Mouse (Mus musculus) left cerebral cortex, adult 2 months (tissue): ENCODE measurements around the gene Xpnpep2. TPM values are rescaled to one million over a fixed set of nuclear protein-coding genes. Genes with fewer than 3 reads are reported as not detected.

ENCODE experiments used
- DNase-seq, 2 experiments: peaks; one replicate each; pipeline ENCODE4 v3.0.0; 2021 to 2022; ENCODE audit warnings: low spot score in 2 of 2, mixed read lengths in 1 of 2; ENCODE audit errors: extremely low spot score in 1 of 2
- H3K27ac ChIP-seq: fragments of 200-600 bp; 2 replicates; pipeline ENCODE4 v1.8.1; 2022
- H3K4me3 ChIP-seq: fragments of 200-600 bp; 2 replicates; pipeline ENCODE4 v1.8.1; 2022
- CTCF ChIP-seq: fragments of 200-600 bp; IDR thresholded peaks from 2 replicates; pipeline ENCODE4 v1.8.1; 2022; ENCODE audit warnings: antibody characterized with exemption, mild to moderate bottlenecking, moderate library complexity
- intact Hi-C: fragments of 180-260 bp; cut with DNase I; formaldehyde crosslinking; loops from one replicate; pipeline ENCODE4 v1.15.1; 2025
- total RNA-seq, 2 experiments: library from RNA; stranded (reverse); gene quantifications; 2 replicates each; pipeline ENCODE4 v1.2.3; 2021

The Xpnpep2 gene
- total RNA-seq, 2 experiments from 2014 or later = 0.18 to 0.79 TPM

- intact Hi-C loops = no loop called here
- H3K27ac ChIP-seq = no peak overlapping the region
- DNase-seq = no peak
- no peak for TF ChIP-seq CTCF
- H3K4me3 ChIP-seq = no peak overlapping the region
Observed at GRCm38 (mm10) chrX:48147741-48148186, 39.2 kb downstream of the Xpnpep2 start.

- intact Hi-C loops = no loop called here
- TF ChIP-seq CTCF = no peak
- no peak for DNase-seq
Observed at GRCm38 (mm10) chrX:48152106-48152505, 43.6 kb downstream of the Xpnpep2 start.

GRCm38 (mm10) chrX:48153414-48153813 lies 44.9 kb downstream of the Xpnpep2 start:
- no peak for DNase-seq
- intact Hi-C loops = no loop called here
- Histone ChIP-seq H3K4me3 (no peak overlapping the region), H3K27ac (no peak overlapping the region)
- TF ChIP-seq CTCF = no peak

More at GRCm38 (mm10) chrX:48152106-48152505, 43.6 kb downstream of the Xpnpep2 start:
- no peak overlapping the region for H3K27ac ChIP-seq
- no peak overlapping the region for H3K4me3 ChIP-seq

GRCm38 (mm10) chrX:48153949-48154348 lies 45.4 kb downstream of the Xpnpep2 start:
- intact Hi-C loops = no loop called here
- no peak for TF ChIP-seq CTCF
- Histone ChIP-seq H3K4me3 (no peak overlapping the region), H3K27ac (no peak overlapping the region)
- no peak for DNase-seq

GRCm38 (mm10) chrX:48155489-48155888 lies 47.0 kb downstream of the Xpnpep2 start:
- H3K27ac ChIP-seq = no peak overlapping the region
- no peak for DNase-seq
- H3K4me3 ChIP-seq = no peak overlapping the region
- intact Hi-C loops = no loop called here
- TF ChIP-seq CTCF = no peak

- H3K27ac ChIP-seq = no peak overlapping the region
- no peak overlapping the region for H3K4me3 ChIP-seq
- intact Hi-C loops = no loop called here
- no peak for DNase-seq
- no peak for TF ChIP-seq CTCF
Observed at GRCm38 (mm10) chrX:48157396-48157795, 48.9 kb downstream of the Xpnpep2 start.

GRCm38 (mm10) chrX:48158229-48158919 lies 49.8 kb downstream of the Xpnpep2 start:
- no peak for DNase-seq
- intact Hi-C loops = no loop called here
- no peak for TF ChIP-seq CTCF

GRCm38 (mm10) chrX:48169892-48170291 lies 61.4 kb downstream of the Xpnpep2 start:
- TF ChIP-seq CTCF = no peak
- no peak for DNase-seq
- H3K27ac ChIP-seq = no peak overlapping the region
- intact Hi-C loops = no loop called here
- H3K4me3 ChIP-seq = no peak overlapping the region

More at GRCm38 (mm10) chrX:48158229-48158919, 49.8 kb downstream of the Xpnpep2 start:
- Histone ChIP-seq H3K27ac (no peak overlapping the region), H3K4me3 (no peak overlapping the region)

- no peak overlapping the region for H3K4me3 ChIP-seq
- intact Hi-C loops = no loop called here
- no peak for DNase-seq
- H3K27ac ChIP-seq = no peak overlapping the region
- TF ChIP-seq CTCF = no peak
Observed at GRCm38 (mm10) chrX:48170368-48170767, 61.8 kb downstream of the Xpnpep2 start.

GRCm38 (mm10) chrX:48181844-48182243 lies 73.3 kb downstream of the Xpnpep2 start:
- no peak for TF ChIP-seq CTCF
- no peak for DNase-seq
- intact Hi-C loops = no loop called here
- Histone ChIP-seq H3K4me3 (no peak overlapping the region), H3K27ac (no peak overlapping the region)

GRCm38 (mm10) chrX:48184703-48185102 lies 76.2 kb downstream of the Xpnpep2 start:
- no peak overlapping the region for H3K27ac ChIP-seq
- no peak overlapping the region for H3K4me3 ChIP-seq
- DNase-seq = no peak
- intact Hi-C loops = no loop called here
- no peak for TF ChIP-seq CTCF

Other genes with a start within 250 kb of the Xpnpep2 start
- gene Smarca1, start 215.8 kb upstream of the Xpnpep2 start, total RNA-seq = 10 to 100 TPM; 45.6 to 46.0 TPM
- gene Ocrl, start 196.3 kb upstream of the Xpnpep2 start, total RNA-seq = 10 to 100 TPM; 52.9 to 56.7 TPM
- 10 to 100 TPM; 13.1 to 32.7 TPM for gene Apln, start 73.9 kb upstream of the Xpnpep2 start, total RNA-seq
- gene Sash3, start 37.7 kb downstream of the Xpnpep2 start, total RNA-seq = 1 to 10 TPM; 1.1 to 1.3 TPM
- gene Zdhhc9, start 100.2 kb downstream of the Xpnpep2 start, total RNA-seq = 10 to 100 TPM; 44.9 to 46.5 TPM
- gene Utp14a, start 148.1 kb downstream of the Xpnpep2 start, total RNA-seq = 10 to 100 TPM; 15.5 to 19.2 TPM
- gene Bcorl1, start 232.6 kb downstream of the Xpnpep2 start, total RNA-seq = 10 to 100 TPM; 20.3 to 20.4 TPM